Mouse (Mus musculus): ENCODE results near the gene Nde1.

Nde1 gene

DNA sequence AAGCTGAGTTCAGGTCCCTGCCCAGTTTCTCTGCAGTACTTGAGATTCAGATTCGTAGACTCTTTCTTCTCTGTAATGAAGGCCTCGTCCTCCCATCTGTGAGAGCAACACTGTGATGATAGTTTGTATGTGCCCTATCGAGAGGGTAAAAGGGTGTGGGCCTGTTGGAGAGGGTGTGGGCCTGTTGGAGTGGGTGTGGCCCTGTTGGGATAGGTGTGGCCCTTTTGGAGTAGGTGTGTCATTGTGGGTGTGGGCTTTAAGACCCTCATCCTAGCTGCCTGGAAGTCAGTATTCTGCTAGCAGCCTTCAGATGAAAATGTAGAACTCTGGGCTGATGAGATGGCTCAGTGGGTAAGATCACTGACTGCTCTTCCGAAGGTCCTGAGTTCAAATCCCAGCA lies 3.4 kb downstream of the Nde1 start:
- DNase-seq: no peak

DNA sequence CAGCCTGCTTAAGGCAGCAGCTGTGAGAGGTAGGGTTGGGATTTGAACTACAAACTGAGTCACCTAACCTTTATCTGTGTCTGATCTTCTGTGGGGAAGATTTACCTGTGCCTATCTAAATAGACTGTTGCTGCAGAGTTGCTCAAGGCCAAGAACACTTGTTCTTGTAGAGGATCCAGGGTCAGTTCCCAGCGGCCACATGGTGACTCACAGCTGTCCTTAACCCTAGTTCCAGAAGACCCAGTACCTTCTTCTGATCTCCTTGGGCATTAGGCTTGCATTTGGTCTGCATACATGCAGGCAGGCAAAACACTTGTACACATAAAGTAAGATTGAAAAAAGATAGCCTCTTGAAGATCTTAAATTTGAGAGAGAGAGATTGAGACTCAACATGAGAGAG lies 6.6 kb downstream of the Nde1 start:
- DNase-seq: no peak

DNA sequence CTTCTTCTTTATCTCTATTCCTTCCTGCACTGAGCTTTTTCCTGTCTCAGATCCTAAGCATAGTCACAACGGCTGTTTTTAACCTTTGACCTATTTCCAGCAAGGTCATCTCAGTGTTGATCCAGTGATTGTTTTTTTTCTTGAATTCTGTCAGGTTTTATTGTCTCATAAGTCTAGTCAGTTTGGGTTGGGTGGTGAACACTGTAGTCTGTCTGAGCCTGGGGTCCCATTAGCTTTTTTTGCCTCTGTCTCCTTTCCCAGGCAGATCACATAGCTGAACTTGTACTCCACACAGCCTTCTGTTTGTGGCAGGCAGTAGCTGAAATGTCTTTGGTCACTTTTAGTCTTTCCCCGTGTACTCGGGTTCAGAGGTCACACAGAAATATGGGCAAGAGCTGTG lies 15.0 kb downstream of the Nde1 start:
- no peak for DNase-seq

DNA sequence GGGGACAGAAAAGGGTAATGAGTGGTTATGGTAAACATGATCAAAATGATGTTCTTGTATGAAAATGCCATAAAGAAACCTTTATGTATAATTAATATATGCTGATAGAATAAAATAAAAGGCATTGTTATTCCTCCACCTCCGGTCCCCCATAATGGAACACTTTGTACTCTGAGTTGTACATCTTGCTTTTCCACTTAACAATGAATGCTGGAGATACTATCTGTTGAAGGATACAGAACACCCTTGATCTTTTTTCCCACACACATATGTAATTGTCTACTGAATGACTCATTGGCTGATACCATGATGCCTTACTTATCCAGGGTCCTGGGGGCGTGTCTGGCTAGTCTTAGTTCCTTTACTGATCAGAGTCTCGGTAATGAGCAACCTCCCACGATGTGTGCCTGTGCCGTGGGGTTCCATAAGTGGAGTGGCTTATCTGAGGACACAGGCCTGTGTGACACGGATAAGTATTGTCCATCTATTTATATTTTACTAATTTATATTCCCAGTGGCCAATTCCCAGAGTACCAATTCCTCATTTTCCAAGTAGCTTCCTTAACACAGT lies 17.2 kb downstream of the Nde1 start:
- DNase-seq: no peak

DNA sequence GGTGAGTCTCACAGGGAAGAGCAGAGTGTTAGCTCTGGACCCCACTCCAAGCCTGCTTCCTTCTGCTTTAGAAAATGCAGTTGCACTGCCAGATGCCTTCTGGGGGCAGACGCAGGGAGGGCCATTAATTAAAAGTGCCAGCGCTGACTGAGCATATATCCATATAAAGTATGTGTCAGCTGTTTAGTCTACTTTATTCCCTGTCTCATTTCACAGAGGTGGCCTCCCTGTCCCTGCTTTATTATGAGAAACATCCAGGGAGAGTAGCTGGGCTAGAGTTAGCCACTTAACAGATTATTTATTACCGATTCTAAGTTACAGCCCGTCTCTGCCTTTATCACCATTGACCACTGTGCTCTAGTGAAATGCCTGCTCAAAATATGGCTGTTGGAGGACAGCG lies 19.3 kb downstream of the Nde1 start:
- DNase-seq: no peak

DNA sequence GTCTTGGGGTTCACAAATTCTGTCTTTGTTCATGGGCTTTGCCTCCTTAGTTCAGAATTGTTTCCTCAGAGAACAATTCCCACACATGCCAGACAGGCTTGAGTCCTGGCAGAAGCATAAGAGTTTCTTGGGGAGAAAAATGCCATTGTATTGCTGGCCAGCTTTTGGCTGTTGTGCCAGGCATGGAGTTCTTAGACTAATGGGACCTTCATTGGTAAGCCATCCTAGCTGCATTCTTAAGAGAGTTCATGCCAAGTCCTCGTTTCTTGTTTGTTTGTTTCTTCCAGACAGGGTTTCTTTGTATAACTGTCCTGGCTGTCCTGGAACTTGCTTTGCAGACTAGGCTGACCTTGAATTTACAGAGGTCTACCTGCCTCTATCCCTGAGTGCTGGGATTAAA lies 20.8 kb downstream of the Nde1 start:
- DNase-seq: no peak

DNA sequence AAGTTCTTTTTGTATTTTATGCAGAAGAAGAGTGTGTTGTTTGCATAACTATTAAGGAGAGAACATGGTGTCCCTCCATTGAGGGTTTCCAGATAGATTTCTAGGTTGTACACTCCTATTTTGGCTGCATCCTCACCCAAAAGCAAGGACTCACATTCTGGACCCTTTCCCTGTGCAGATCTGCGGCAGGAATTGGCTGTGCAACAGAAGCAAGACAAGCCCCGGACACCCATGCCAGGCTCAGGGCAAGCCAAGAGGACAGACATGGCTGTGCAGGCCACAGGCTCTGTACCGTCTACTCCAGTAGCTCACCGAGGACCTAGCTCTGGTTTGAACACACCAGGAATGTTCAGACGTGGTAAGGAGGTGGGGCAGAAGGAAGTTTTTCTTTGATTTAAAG lies 22.4 kb downstream of the Nde1 start:
- no peak for DNase-seq

DNA sequence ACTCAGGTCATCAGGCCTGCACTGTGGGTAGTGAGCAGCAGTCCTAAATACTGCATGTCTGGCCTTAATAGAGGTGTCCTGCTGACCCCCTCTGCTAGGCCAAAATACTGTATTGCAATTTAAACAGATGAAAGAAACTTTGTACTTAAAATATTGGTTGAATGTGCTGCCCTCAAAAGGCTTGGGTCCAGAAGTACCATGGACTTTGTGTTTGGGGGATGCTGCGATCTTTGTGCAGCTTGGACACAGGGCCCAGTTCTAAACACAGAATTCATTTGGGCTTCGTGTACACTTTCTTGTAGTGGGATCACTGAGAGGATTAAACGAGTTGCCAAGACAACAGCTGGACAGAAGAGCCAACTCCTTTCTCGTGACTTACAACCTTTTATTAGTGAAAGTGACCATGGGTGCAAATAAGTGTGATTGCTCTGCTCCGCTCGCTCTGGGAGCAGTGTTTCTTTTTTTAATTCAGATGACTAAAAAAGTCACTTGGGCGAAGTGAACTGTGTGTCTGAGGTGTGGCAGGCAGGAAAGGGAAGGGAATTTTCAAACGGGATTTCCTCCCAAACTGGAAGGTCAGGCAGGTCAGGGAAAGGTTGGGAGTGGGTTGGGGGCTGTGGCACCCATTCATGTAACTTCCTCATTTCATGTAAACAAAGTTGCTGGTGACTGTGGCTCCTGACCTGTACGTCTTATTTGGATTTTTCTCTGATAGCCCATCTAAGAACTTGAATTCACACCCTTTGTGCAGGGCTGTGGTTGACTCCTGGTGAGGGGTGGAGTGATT lies 31.3 kb downstream of the Nde1 start:
- no peak for DNase-seq

DNA sequence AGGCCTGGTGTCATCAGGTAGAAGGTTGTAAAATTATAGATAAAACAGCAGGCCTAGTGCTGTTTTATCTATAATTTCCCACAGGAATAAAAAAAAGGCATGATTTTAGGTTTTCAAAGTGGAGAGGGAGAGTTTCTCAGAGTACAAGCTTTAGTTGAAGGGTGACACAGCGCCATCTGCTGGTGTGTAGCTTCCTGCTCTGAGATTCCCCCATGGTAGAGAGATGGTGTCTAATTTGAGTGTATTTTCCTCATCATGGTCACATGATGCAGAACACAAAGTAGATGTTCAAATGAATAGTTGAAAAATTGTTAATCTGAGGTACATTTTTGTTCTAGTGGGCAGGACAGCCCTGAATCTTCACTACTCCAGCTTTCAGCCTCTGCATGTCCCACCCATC lies 32.4 kb downstream of the Nde1 start:
- DNase-seq: peak; percentile 23

DNA sequence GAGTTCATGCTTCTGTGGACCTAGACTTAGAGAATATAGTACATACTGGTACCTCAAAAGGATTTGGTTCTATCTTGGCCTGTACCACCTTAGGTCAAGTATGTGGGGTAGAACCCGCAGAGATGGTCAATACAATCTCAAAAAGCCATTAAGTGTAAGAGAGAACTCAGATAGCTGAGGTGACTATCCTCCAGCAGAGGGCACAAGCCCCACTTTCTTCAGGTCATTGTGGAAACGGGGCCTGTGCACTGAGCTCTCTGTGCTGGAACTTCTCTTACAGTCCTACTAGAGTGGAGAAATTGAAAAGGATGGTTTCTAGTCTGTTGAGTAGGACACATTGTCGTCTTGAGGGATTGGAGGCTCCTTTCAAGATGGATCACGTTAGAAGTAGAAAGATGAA lies 35.7 kb downstream of the Nde1 start:
- DNase-seq: no peak

DNA sequence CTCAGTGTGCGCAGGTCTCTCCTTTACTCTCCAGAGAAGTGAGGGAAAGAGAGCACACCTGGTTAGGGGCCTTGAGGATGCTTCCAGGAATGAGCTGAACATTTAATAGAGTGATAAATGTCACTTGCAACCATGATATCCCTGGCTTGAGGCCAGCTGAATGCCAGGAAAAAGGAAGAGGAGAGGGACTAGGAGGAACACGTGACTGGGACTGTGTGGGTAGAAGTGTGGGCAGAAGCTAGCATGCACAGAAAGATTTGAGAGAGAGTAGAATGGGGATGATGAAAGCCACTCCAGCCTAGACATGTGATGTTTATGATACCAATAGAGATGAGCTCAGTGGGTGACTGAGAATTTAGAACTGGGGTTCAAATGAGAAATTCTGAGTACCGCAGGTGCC lies 52.1 kb downstream of the Nde1 start:
- no peak for DNase-seq

DNA sequence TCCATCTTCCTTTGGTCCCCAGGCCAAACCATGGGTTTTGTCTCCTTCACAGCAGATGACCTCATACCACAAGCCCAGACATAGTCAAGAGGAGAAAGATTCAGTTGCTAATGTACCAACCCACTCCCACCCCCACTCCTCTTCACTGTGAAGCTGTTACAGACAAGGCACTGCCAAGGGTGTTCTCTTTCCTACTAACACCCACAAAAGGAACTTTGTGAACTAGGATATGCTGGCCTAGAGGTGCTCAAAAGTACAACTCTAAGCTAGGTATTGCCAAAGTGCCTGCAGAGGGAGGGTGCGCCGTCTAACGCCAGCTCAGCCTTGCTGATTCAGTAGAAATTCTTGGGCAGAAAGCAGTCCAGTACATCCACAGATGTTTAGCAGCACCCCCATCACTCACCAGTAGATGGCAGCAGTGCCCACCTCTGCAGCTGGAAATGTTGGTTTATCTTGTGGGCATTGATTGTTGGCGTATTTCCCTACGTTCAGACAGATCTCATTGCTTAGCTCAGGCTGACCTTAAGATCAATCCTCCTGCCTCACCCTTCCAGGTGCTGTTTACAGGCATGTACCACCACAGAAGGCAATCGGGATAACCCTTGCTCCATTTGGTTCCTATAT lies 74.1 kb downstream of the Nde1 start:
- DNase-seq: peak; percentile 59

DNA sequence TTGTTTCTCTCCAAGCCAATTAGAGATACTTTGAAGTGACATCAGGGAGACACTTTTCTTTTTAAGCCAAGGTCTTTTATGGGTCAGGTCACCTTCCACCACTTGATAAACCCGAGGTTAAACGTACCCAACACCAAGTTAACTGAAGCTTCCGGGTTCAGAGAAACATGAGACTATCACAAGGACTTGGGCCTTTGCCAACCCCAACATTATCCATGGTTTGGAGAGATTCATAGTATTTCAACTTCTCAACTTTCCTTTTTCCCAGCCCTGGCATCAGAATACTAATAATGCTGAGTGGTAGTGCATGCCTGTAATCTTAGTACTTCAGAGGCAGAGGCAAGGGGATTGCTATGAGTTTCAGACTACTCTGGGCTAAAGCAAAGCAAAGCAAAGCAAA lies 79.0 kb downstream of the Nde1 start:
- no peak for DNase-seq
